Comparison of ENCODE assay signal across 26 mouse cellular contexts in the genomic region with DNA sequence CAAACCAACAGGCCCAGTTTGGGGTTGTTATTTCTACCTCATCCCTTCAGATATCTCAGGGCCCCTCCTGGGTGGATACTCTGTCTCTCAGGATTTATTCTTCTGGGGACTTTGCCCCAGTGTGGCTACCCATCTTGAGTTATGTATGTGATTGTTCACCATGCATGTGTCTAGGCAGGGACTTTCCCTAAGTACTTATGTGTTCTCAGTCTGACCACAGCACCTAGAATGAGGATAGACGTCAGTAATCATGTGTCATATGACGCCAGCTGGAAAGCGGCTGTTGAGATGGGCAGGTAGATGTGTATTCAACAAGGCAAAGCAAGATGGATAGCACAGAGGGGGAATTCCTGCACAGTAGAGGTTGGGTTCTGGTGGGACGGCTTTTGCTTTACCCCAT.
"Had no signal": no experiment of that assay in that cellular context is flagged by ENCODE, and none has a peak within 500 bp of the region (broad histone marks: within the 10 kb centered on the region; RNA-seq: fewer than 3 reads in every experiment).

No protein-coding gene starts in this region.

- H3K36me3 ChIP-seq: heart, embryonic 10.5 days; heart, embryonic 12.5 days; hindbrain, embryonic 10.5 days; hindbrain, embryonic 12.5 days; kidney, embryonic 15.5 days; limb, embryonic 12.5 days; liver, embryonic 13.5 days; liver, embryonic 15.5 days had no signal

- ATAC-seq: hindbrain, embryonic 16.5 days; intestine, embryonic 16.5 days had no signal

- H3K4me1 ChIP-seq: heart, embryonic 10.5 days; heart, embryonic 12.5 days; hindbrain, embryonic 10.5 days; hindbrain, embryonic 12.5 days; kidney, embryonic 15.5 days; limb, embryonic 10.5 days; limb, embryonic 12.5 days; liver, embryonic 13.5 days; liver, embryonic 15.5 days had no signal

- H3K9me3 ChIP-seq: liver, embryonic 15.5 days had no signal

- DNase-seq: gastrocnemius, adult 2 months; gastrocnemius, postnatal 10 days; gastrocnemius, postnatal 25 days; heart, postnatal 10 days; heart, postnatal 4 days; kidney, adult 11 months; kidney, adult 2 months; kidney, adult 9 months; kidney, postnatal 14 days; kidney, postnatal 36 days; layer of hippocampus, adult 9-11 months; layer of hippocampus, postnatal 36 days; liver; liver, embryonic 13.5 days had no signal

- H3K4me3 ChIP-seq: gastrocnemius, adult 2 months; heart, embryonic 10.5 days; heart, embryonic 12.5 days; hindbrain, embryonic 10.5 days; hindbrain, embryonic 12.5 days; kidney, embryonic 15.5 days; limb, embryonic 10.5 days; limb, embryonic 12.5 days; liver, embryonic 13.5 days; liver, embryonic 15.5 days had no signal

- H3K27me3 ChIP-seq: heart, embryonic 12.5 days; hindbrain, embryonic 12.5 days; kidney, embryonic 15.5 days; limb, embryonic 12.5 days; liver, embryonic 13.5 days; liver, embryonic 15.5 days had no signal

- H3K27ac ChIP-seq: gastrocnemius, adult 2 months; heart, embryonic 10.5 days; hindbrain, embryonic 10.5 days; hindbrain, embryonic 12.5 days; hindbrain, embryonic 14.5 days; kidney, embryonic 15.5 days; kidney, postnatal 0 days; limb, embryonic 10.5 days; limb, embryonic 12.5 days; liver, embryonic 13.5 days; liver, embryonic 15.5 days had no signal
